Comparison of ENCODE assay signal across 23 mouse cellular contexts in genomic region chr1:51929557-51929956, GRCm38 (mm10). TPM values are rescaled to one million over a fixed set of nuclear protein-coding genes. Genes with fewer than 3 reads are reported as not detected.
DNase-seq lines count a peak whose midpoint lies in the region; ATAC-seq lines count a peak whose summit lies in the region.
"Had no signal": no experiment of that assay in that cellular context is flagged by ENCODE, and none has a peak within 500 bp of the region (broad histone marks: within the 10 kb centered on the region; RNA-seq: fewer than 3 reads in every experiment).

No protein-coding gene starts in this region.

- H3K36me3 ChIP-seq in kidney, embryonic 16.5 days (ENCODE audit: insufficient read depth, low read length): no peaks in the 10 kb centered on the region
- H3K36me3 ChIP-seq: embryonic facial prominence, embryonic 10.5 days; embryonic facial prominence, embryonic 12.5 days; forebrain, embryonic 15.5 days had no signal

- peaks cover 6% of the 10 kb centered on the region; the same call in 1 of the 2 replicates for H3K4me1 ChIP-seq in kidney, embryonic 16.5 days (ENCODE audit: insufficient read depth, low read length)
- H3K4me1 ChIP-seq: embryonic facial prominence, embryonic 12.5 days; forebrain, embryonic 15.5 days had no signal

- no peak for DNase-seq in kidney, postnatal 14 days
- peak; percentile 24 for DNase-seq in forelimb bud, embryonic 11.5 days (ENCODE audit: low read depth, low spot score)
- DNase-seq in adrenal gland, postnatal 4 days (ENCODE audit: low spot score in 2 of 2): no peak
- DNase-seq in T-cell, adult 2 months (ENCODE audit: low spot score): no peak
- DNase-seq: adrenal gland, adult 8-10 months; adrenal gland, postnatal 14 days; adrenal gland, postnatal 36 days; cerebellum, adult 11 months; cerebellum, adult 18-20 months; cerebellum, adult 8-10 months; cerebellum, adult 9-11 months; cerebellum, postnatal 14 days; cerebellum, postnatal 36 days; forebrain, postnatal 0 days had no signal

- H3K4me3 ChIP-seq in kidney, embryonic 16.5 days (ENCODE audit: low read length): no peak overlapping the region
- H3K4me3 ChIP-seq: embryonic facial prominence, embryonic 10.5 days; embryonic facial prominence, embryonic 12.5 days; forebrain, embryonic 13.5 days; forebrain, embryonic 15.5 days had no signal

- no peak overlapping the region for H3K9ac ChIP-seq in kidney, embryonic 16.5 days (replicated peaks; ENCODE audit: low read length)
- H3K9ac ChIP-seq: embryonic facial prominence, embryonic 12.5 days; forebrain, embryonic 13.5 days; forebrain, embryonic 15.5 days; forebrain, postnatal 0 days had no signal

- ATAC-seq in kidney, embryonic 16.5 days (ENCODE audit: low FRiP score, low TSS enrichment): peak; percentile 51; the same call in 1 of the 2 replicates
- ATAC-seq in common myeloid progenitor, adult 5-6 weeks (replicated peaks; ENCODE audit: low read depth, poor library complexity, severe bottlenecking): peak; percentile 19
- ATAC-seq: activated CD4-positive, CD25-positive, alpha-beta regulatory T cell, adult 4 months; forebrain, embryonic 13.5 days; forebrain, embryonic 15.5 days; forebrain, postnatal 0 days had no signal

- H3K9me3 ChIP-seq in kidney, embryonic 16.5 days (ENCODE audit: low read length): no peaks in the 10 kb centered on the region
- H3K9me3 ChIP-seq: embryonic facial prominence, embryonic 10.5 days; embryonic facial prominence, embryonic 12.5 days; forebrain, embryonic 13.5 days; forebrain, embryonic 15.5 days had no signal

- WGBS in kidney, embryonic 16.5 days: 33% methylated on average over 3 of the region's 3 CpGs

- H3K27ac ChIP-seq in kidney, embryonic 16.5 days (ENCODE audit: low read length): no peak overlapping the region
- H3K27ac ChIP-seq: embryonic facial prominence, embryonic 10.5 days; embryonic facial prominence, embryonic 12.5 days; forebrain, embryonic 13.5 days; forebrain, embryonic 15.5 days had no signal

- no peak overlapping the region for H3K4me2 ChIP-seq in kidney, embryonic 16.5 days (replicated peaks; ENCODE audit: low read depth, low read length)
- H3K4me2 ChIP-seq: embryonic facial prominence, embryonic 12.5 days; forebrain, embryonic 13.5 days; forebrain, embryonic 15.5 days had no signal

- H3K27me3 ChIP-seq in kidney, embryonic 16.5 days (ENCODE audit: insufficient read depth, low read length): no peaks in the 10 kb centered on the region
- H3K27me3 ChIP-seq: embryonic facial prominence, embryonic 12.5 days; forebrain, embryonic 13.5 days; forebrain, embryonic 15.5 days had no signal

RNA-seq across cellular contexts. Expression of gene Myo1b, which starts 13.7 kb away (rescaled TPM):
- 68.3 and 68.8 TPM in 2 replicates for polyA plus RNA-seq in kidney, embryonic 16.5 days (2015; fragmentation: Nextera tagmentation; extraction: Ambion mirVana)
- 0.87 and 0.92 TPM in 2 replicates for total RNA-seq in common myeloid progenitor, adult 5-6 weeks (2017)
- total RNA-seq in adrenal gland, postnatal 4 days (2021): 10 to 100 TPM; 79.8 to 88.2 TPM
- total RNA-seq: MEL had no signal

RNA-seq across cellular contexts. Expression of gene Stat4, which starts 57.4 kb away (rescaled TPM):
- 1.2 and 1.7 TPM in 2 replicates for polyA plus RNA-seq in kidney, embryonic 16.5 days (2015; fragmentation: Nextera tagmentation; extraction: Ambion mirVana)
- 26.1 and 39.4 TPM in 2 replicates for total RNA-seq in common myeloid progenitor, adult 5-6 weeks (2017)
- total RNA-seq in adrenal gland, postnatal 4 days (2021): under 1 TPM; 0.65 to 0.67 TPM
- total RNA-seq: MEL had no signal
- polyA plus RNA-seq: C2C12 had no signal

Comparison
In these comparisons a context has a peak if more than half of its experiments do, and no peak if none do; other contexts are left out.
1. RNA of gene Myo1b, which starts 13.7 kb away (total RNA-seq): 79.8 to 88.2 TPM in adrenal gland, postnatal 4 days; 0.87 to 0.92 TPM in common myeloid progenitor, adult 5-6 weeks; every median in the first group is over 10 times any median in the second.
2. RNA of gene Stat4, which starts 57.4 kb away (total RNA-seq): 26.1 to 39.4 TPM in common myeloid progenitor, adult 5-6 weeks; 0.65 to 0.67 TPM in adrenal gland, postnatal 4 days; every median in the first group is over 10 times any median in the second.